Mouse (Mus musculus) forebrain, embryonic 11.5 days (tissue): ENCODE measurements around the gene Sobp. TPM values are rescaled to one million over a fixed set of nuclear protein-coding genes. Genes with fewer than 3 reads are reported as not detected.

Source experiments
- ATAC-seq: fragments of 200-750 bp; cut with Nextera tagmentation; replicated peaks from 2 replicates; pipeline ENCODE4 v1.8.0; 2017; ENCODE audit warnings: moderate TSS enrichment; ENCODE audit not compliant: low FRiP score
- DNase-seq: peaks from one replicate; pipeline ENCODE4 v3.0.0-alpha.2; 2017; ENCODE audit warnings: low spot score
- H3K27ac ChIP-seq: fragments of 300-500 bp; sonication (generic); 2 replicates; pipeline ENCODE4 v1.5.1; 2014; ENCODE audit warnings: low read depth, low read length
- H3K27me3 ChIP-seq: fragments of 300-500 bp; sonication (generic); 2 replicates; pipeline ENCODE4 v1.6.1; 2014; ENCODE audit warnings: mild to moderate bottlenecking, low read length, mixed read lengths; ENCODE audit not compliant: control insufficient read depth, insufficient read depth
- H3K36me3 ChIP-seq: fragments of 300-500 bp; sonication (generic); 2 replicates; pipeline ENCODE4 v1.6.1; 2014; ENCODE audit warnings: mild to moderate bottlenecking, low read length, moderate library complexity, mixed read lengths; ENCODE audit not compliant: control insufficient read depth, insufficient read depth
- H3K4me1 ChIP-seq: fragments of 300-500 bp; sonication (generic); replicated peaks from 2 replicates; pipeline ENCODE4 v1.6.1; 2014; ENCODE audit warnings: low read length, mixed read lengths; ENCODE audit not compliant: control insufficient read depth, insufficient read depth
- H3K4me2 ChIP-seq: fragments of 300-500 bp; sonication (generic); 2 replicates; pipeline ENCODE4 v1.6.1; 2014; ENCODE audit warnings: low read depth, mild to moderate bottlenecking, low read length, moderate library complexity, mixed read lengths; ENCODE audit not compliant: severe bottlenecking
- H3K4me3 ChIP-seq: fragments of 300-500 bp; sonication (generic); 2 replicates; pipeline ENCODE4 v1.5.1; 2014; ENCODE audit warnings: low read depth, low read length
- H3K9ac ChIP-seq: fragments of 300-500 bp; sonication (generic); 2 replicates; pipeline ENCODE4 v1.6.1; 2014; ENCODE audit warnings: low read length
- H3K9me3 ChIP-seq: fragments of 300-500 bp; sonication (generic); 2 replicates; pipeline ENCODE4 v1.6.1; 2016; ENCODE audit warnings: low read length, mixed read lengths; ENCODE audit not compliant: control insufficient read depth
- WGBS: fragments of 180-500 bp; shearing (Covaris S2); extraction: QIAGEN DNeasy Blood & Tissue Kit; methylation state at CpG from one replicate; pipeline ENCODE4 v1.1.7; 2014; 5-methylcytosine and 5-hydroxymethylcytosine counted together
- polyA plus RNA-seq: library from polyadenylated mRNA; unstranded; fragments of >200 nt; fragmentation: Nextera tagmentation; extraction: Ambion mirVana; gene quantifications from 2 replicates; pipeline ENCODE4 v1.2.1, GENCODE M21; 2014

Sobp gene
- polyA plus RNA-seq, 1 experiment from 2014 or later: 5.5 TPM

GRCm38 (mm10) chr10:43200206-43200605 lies 25.9 kb upstream of the Sobp start:
- no peaks in the 10 kb centered on the region for H3K9me3 ChIP-seq
- H3K4me1 ChIP-seq: no peaks in the 10 kb centered on the region

GRCm38 (mm10) chr10:43180313-43180912 lies 6.1 kb upstream of the Sobp start:
- ATAC-seq (no peak), DNase-seq (no peak)
- Histone ChIP-seq H3K9ac (no peak overlapping the region), H3K27ac (no peak overlapping the region), H3K27me3 (peaks cover 7% of the 10 kb centered on the region), H3K4me2 (no peak overlapping the region), H3K4me1 (no peaks in the 10 kb centered on the region; the same call in 1 of the 2 replicates), H3K36me3 (no peaks in the 10 kb centered on the region), H3K4me3 (no peak overlapping the region), H3K9me3 (no peaks in the 10 kb centered on the region)
- WGBS: 61% methylated on average over 5 of the region's 5 CpGs

More at GRCm38 (mm10) chr10:43200206-43200605, 25.9 kb upstream of the Sobp start:
- Histone ChIP-seq H3K4me3 (no peak overlapping the region), H3K4me2 (no peak overlapping the region), H3K9ac (no peak overlapping the region), H3K27ac (no peak overlapping the region), H3K27me3 (no peaks in the 10 kb centered on the region), H3K36me3 (no peaks in the 10 kb centered on the region)
- ATAC-seq (no peak), DNase-seq (no peak)
- WGBS: 100% methylated on average over 2 of the region's 2 CpGs

GRCm38 (mm10) chr10:43175156-43175601 lies 849 bp upstream of the Sobp start:
- under 1% methylated on average over 18 of the region's 18 CpGs for WGBS
- Histone ChIP-seq H3K4me2 (peak overlapping the region; percentile 93), H3K27me3 (peaks cover 10% of the 10 kb centered on the region), H3K9me3 (no peaks in the 10 kb centered on the region), H3K9ac (peak overlapping the region; percentile 87), H3K36me3 (no peaks in the 10 kb centered on the region), H3K4me3 (peak overlapping the region; percentile 87), H3K4me1 (peaks cover 8% of the 10 kb centered on the region; the same call in 1 of the 2 replicates), H3K27ac (no peak overlapping the region)
- DNase-seq (peak; percentile 63), ATAC-seq (peak; percentile 25)

- Histone ChIP-seq H3K4me1 (peaks cover 8% of the 10 kb centered on the region; the same call in 1 of the 2 replicates), H3K4me3 (peak overlapping the region; percentile 87), H3K9ac (peak overlapping the region; percentile 87), H3K9me3 (no peaks in the 10 kb centered on the region), H3K27me3 (peaks cover 10% of the 10 kb centered on the region), H3K36me3 (no peaks in the 10 kb centered on the region), H3K4me2 (peak overlapping the region; percentile 93), H3K27ac (peak overlapping the region; percentile 75)
- ATAC-seq: peak; percentile 53; the same call in 1 of the 2 replicates
- WGBS: under 1% methylated on average over 25 of the region's 38 CpGs
- DNase-seq: peak; percentile 83
These were observed 453 bp downstream of the Sobp start for GRCm38 (mm10) chr10:43173828-43174325.

- under 1% methylated on average over 52 of the region's 53 CpGs for WGBS
- H3K9me3 ChIP-seq: no peaks in the 10 kb centered on the region
- peak overlapping the region; percentile 87 for H3K9ac ChIP-seq
- peaks cover 10% of the 10 kb centered on the region for H3K27me3 ChIP-seq
- H3K4me2 ChIP-seq: peak overlapping the region; percentile 93
- H3K4me3 ChIP-seq: peak overlapping the region; percentile 87
- no peaks in the 10 kb centered on the region for H3K36me3 ChIP-seq
- ATAC-seq (peak; percentile 64), DNase-seq (peak; percentile 85)
- peak overlapping the region; percentile 75 for H3K27ac ChIP-seq
- H3K4me1 ChIP-seq: peaks cover 8% of the 10 kb centered on the region; the same call in 1 of the 2 replicates
These were observed 1.0 kb downstream of the Sobp start for GRCm38 (mm10) chr10:43173141-43173827.

- peak overlapping the region; percentile 93 for H3K4me2 ChIP-seq
- H3K27ac ChIP-seq: no peak overlapping the region
- DNase-seq (no peak), ATAC-seq (no peak)
- H3K4me3 ChIP-seq: peak overlapping the region; percentile 87
- no peaks in the 10 kb centered on the region for H3K9me3 ChIP-seq
- peaks cover 10% of the 10 kb centered on the region for H3K27me3 ChIP-seq
- peaks cover 8% of the 10 kb centered on the region; the same call in 1 of the 2 replicates for H3K4me1 ChIP-seq
- no peak overlapping the region; the same call in 1 of the 2 replicates for H3K9ac ChIP-seq
- H3K36me3 ChIP-seq: no peaks in the 10 kb centered on the region
- WGBS: 4% methylated on average over 8 of the region's 8 CpGs
These were observed 1.8 kb downstream of the Sobp start for GRCm38 (mm10) chr10:43172554-43172953.

- DNase-seq (no peak), ATAC-seq (no peak)
- Histone ChIP-seq H3K9ac (peak overlapping the region; percentile 20; the same call in 1 of the 2 replicates), H3K27me3 (peaks cover 10% of the 10 kb centered on the region), H3K36me3 (no peaks in the 10 kb centered on the region), H3K27ac (no peak overlapping the region), H3K4me1 (peaks cover 8% of the 10 kb centered on the region; the same call in 1 of the 2 replicates), H3K4me2 (peak overlapping the region; percentile 93), H3K9me3 (no peaks in the 10 kb centered on the region), H3K4me3 (peak overlapping the region; percentile 87)
- 4% methylated on average over 7 of the region's 7 CpGs for WGBS
These were observed 2.3 kb downstream of the Sobp start for GRCm38 (mm10) chr10:43172066-43172465.

GRCm38 (mm10) chr10:43171106-43171505 lies 3.2 kb downstream of the Sobp start:
- Histone ChIP-seq H3K9me3 (peaks cover 2% of the 10 kb centered on the region; the same call in 1 of the 2 replicates), H3K27ac (no peak overlapping the region), H3K4me3 (0 out of 2 replicates have a peak overlapping the region, but pooled peaks have one; percentile 2), H3K4me1 (peaks cover 8% of the 10 kb centered on the region; the same call in 1 of the 2 replicates), H3K27me3 (peaks cover 6% of the 10 kb centered on the region), H3K4me2 (peak overlapping the region; percentile 30), H3K9ac (no peak overlapping the region), H3K36me3 (no peaks in the 10 kb centered on the region)
- DNase-seq: peak; percentile 63
- ATAC-seq: no peak
- WGBS: 2% methylated on average over 8 of the region's 8 CpGs
